Mouse (Mus musculus) kidney, adult 2 months (tissue): ENCODE measurements at regions not wholly inside any gene's neighbourhood (a gene's known extent, or its start where the extent isn't known, plus 50 kb on each side); places are given as distances from the start of the nearest gene placed in this dataset.

Experiments used
- CTCF ChIP-seq: fragments of 200-500 bp; conservative IDR thresholded peaks from 2 replicates; pipeline ENCODE4 v1.5.1; 2011; ENCODE audit warnings: low read depth, mild to moderate bottlenecking, control low read depth, low read length, moderate library complexity, mixed read lengths; ENCODE audit not compliant: insufficient read depth, insufficient read length
- POLR2A ChIP-seq: fragments of 200-500 bp; IDR thresholded peaks from one replicate; pipeline ENCODE4 v1.6.1; 2011; ENCODE audit warnings: low read depth, low read length, control low read depth

GRCm38 (mm10) chr14:71281568-71281967, 681.9 kb upstream of the Fam160b2 start:
- TF ChIP-seq CTCF (no peak), POLR2A (no peak)
